Mouse (Mus musculus) heart, postnatal 25 days (tissue): ENCODE results near the gene Ereg. TPM values are rescaled to one million over a fixed set of nuclear protein-coding genes. Genes with fewer than 3 reads are reported as not detected.

Source experiments
- DNase-seq: peaks from one replicate; pipeline ENCODE4 v3.0.0; 2022; ENCODE audit warnings: low spot score
- intact Hi-C: fragments of 180-260 bp; cut with DNase I; formaldehyde crosslinking; loops from one replicate; pipeline ENCODE4 v1.15.1; 2025
- total RNA-seq, 2 experiments: library from RNA; stranded (reverse); gene quantifications; 2 replicates each; pipeline ENCODE4 v1.2.3; 2021

The Ereg gene
- total RNA-seq, 2 experiments from 2014 or later, result 0.06 TPM; not detected in 1

DNA sequence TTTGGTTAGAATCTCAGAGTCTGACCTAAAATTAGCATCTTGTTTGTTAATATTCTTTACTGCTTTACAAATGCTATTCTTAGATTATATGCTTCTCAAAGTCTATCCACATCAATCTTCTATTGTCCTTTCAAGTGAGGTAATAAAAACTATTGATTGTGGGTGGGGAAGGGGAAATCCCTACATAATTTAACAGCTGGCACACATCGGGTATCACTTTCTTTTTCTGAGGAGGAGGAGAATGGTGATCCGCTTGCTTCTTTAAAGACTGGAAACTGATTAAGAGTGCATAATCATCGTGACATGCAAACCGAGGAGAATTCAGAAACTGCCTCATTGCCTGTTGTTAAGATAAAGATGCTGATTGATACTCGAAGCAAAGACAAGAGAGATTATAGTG lies 31.8 kb downstream of the Ereg start:
- intact Hi-C loops, result no loop called here

GRCm38 (mm10) chr5:91110023-91110670 lies 35.7 kb downstream of the Ereg start:
- no peak for DNase-seq

More for the DNA sequence above, 31.8 kb downstream of the Ereg start:
- DNase-seq, result no peak

GRCm38 (mm10) chr5:91111019-91111418 lies 36.6 kb downstream of the Ereg start:
- DNase-seq, result no peak
- intact Hi-C loops, result no loop called here

More at GRCm38 (mm10) chr5:91110023-91110670, 35.7 kb downstream of the Ereg start:
- intact Hi-C loops, result no loop called here

DNA sequence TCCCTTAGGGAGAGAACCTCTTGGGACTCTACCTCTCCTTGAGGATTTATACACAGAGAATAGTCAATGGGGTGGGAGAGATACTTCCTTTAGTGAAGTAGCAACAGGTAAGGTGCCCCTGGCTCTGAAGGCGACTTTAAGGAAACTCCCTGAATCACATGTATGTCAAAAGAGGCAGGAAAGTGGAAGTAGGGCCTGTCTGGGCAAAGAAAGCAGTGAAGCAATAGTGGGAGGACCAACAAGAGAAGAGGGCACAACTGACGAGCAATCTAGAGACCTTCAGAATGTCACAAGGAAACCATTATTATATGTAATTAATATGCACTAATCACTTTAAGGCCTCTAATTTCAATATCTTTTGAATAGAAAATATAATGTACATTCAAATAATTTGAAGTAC lies 39.5 kb downstream of the Ereg start:
- no peak for DNase-seq
- intact Hi-C loops, result no loop called here

GRCm38 (mm10) chr5:91114574-91114973 lies 40.2 kb downstream of the Ereg start:
- DNase-seq, result no peak
- intact Hi-C loops, result no loop called here

- DNase-seq, result no peak
- intact Hi-C loops, result no loop called here
Measured at GRCm38 (mm10) chr5:91118618-91119017, 44.2 kb downstream of the Ereg start.

GRCm38 (mm10) chr5:91123404-91123803 lies 49.0 kb downstream of the Ereg start:
- no peak for DNase-seq
- intact Hi-C loops, result no loop called here

DNA sequence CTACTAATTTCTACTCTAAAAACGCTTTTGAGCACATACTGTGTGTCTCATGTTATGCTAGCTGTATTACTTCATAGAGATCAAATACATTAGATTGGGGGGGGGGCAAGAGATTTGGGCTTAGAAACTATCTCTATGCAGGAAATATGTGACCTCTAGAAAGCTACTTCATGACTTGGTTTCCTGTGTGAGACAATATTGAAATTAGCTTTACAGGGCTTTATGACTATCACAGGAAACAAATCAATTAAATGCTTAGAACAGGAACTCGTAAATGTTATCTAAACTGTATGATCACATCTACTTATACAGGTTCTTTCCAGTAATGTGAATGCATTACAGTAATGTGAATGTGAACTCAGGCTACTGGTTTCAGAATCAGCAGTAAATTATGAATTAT lies 49.7 kb downstream of the Ereg start:
- intact Hi-C loops, result no loop called here
- no peak for DNase-seq

DNA sequence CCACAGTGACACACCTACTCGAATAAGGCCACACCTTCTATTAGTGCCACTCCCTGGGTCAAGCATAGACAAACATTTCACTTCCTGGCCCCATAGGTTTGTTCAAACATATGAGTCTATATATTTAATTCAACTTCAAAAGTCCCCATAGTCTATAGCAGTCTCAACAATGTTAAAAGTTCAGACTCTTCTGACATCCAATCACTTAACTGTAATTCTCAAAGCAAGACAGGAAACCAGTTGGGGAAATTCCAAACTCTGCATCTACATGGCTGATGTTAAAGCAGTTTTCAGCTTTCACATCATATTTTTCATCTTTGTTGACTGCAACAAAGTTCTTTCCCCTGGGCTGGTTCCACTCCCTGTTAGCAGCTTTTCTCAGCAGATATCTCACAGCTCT lies 52.2 kb downstream of the Ereg start:
- DNase-seq, result no peak
- intact Hi-C loops, result no loop called here

GRCm38 (mm10) chr5:91134961-91135360 lies 60.5 kb downstream of the Ereg start:
- no peak for DNase-seq
- intact Hi-C loops, result no loop called here

DNA sequence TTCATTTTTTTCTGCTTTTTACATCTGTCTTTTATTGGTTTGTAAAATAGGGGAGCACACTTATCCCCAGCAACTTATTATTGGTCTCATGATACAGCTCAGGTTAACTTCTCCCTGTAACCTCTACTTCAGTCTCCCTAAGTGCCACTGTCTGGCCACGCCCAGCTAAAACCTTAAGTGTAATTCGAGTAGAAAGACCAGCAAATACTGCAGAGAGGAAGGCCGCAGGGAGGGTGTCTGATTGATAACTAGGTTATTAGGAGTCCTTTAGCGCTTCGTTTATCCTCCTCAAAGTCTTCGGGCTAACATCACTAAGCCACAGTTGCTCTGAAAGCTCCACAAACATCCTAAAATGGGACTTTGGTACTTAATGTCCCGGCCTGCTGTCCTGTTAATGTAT lies 64.5 kb downstream of the Ereg start:
- intact Hi-C loops, result no loop called here

GRCm38 (mm10) chr5:91139446-91139873 lies 65.0 kb downstream of the Ereg start, which contains the start of gene Areg:
Gene Areg (plus strand): TSS chr5:91139599.
- intact Hi-C loops, result no loop called here
- no peak for DNase-seq

More for the DNA sequence above, 64.5 kb downstream of the Ereg start:
- DNase-seq, result no peak

- DNase-seq, result no peak
- intact Hi-C loops, result no loop called here
Measured at GRCm38 (mm10) chr5:91140896-91141448, 66.5 kb downstream of the Ereg start.

Other genes with a start within 250 kb of the Ereg start
- gene Cxcl1, start 183.4 kb upstream of the Ereg start, total RNA-seq, result under 1 TPM; 0.55 to 0.64 TPM
- not detected for gene Cxcl2, start 170.8 kb upstream of the Ereg start, total RNA-seq
- 10 to 100 TPM; 10.3 to 12.6 TPM for gene Mthfd2l, start 143.5 kb upstream of the Ereg start, total RNA-seq
- gene Epgn, start 47.2 kb upstream of the Ereg start, total RNA-seq, result under 1 TPM; 0.36 to 0.44 TPM
- not detected for gene Areg, start 65.0 kb downstream of the Ereg start, total RNA-seq